Mouse (Mus musculus): ENCODE measurements at regions not wholly inside any gene's neighbourhood (a gene's known extent, or its start where the extent isn't known, plus 50 kb on each side); places are given as distances from the start of the nearest gene placed in this dataset.

GRCm38 (mm10) chr10:8018229-8019026, 62.4 kb upstream of the Tab2 start:
- DNase-seq, result no peak

GRCm38 (mm10) chr10:8016741-8017140, 60.7 kb upstream of the Tab2 start:
- no peak for DNase-seq

GRCm38 (mm10) chr10:8011744-8012143, 55.7 kb upstream of the Tab2 start:
- DNase-seq, result no peak

GRCm38 (mm10) chr10:8011138-8011537, 55.1 kb upstream of the Tab2 start:
- DNase-seq, result no peak

- no peak for DNase-seq
Measured at GRCm38 (mm10) chr10:8009855-8010254, 53.8 kb upstream of the Tab2 start.

GRCm38 (mm10) chr10:8007990-8008368, 51.9 kb upstream of the Tab2 start:
- no peak for DNase-seq

GRCm38 (mm10) chr10:8007286-8007989, 51.4 kb upstream of the Tab2 start:
- no peak for DNase-seq
